Mouse (Mus musculus) heart, postnatal 4 days (tissue): ENCODE measurements around the gene Gjc2. TPM values are rescaled to one million over a fixed set of nuclear protein-coding genes. Genes with fewer than 3 reads are reported as not detected.

ENCODE experiments used
- DNase-seq: peaks from one replicate; pipeline ENCODE4 v3.0.0; 2021
- total RNA-seq, 2 experiments: library from RNA; stranded (reverse); gene quantifications; 2 replicates each; pipeline ENCODE4 v1.2.3; 2021

Gjc2 gene
- total RNA-seq, 2 experiments from 2014 or later: 0.70 to 0.79 TPM

GRCm38 (mm10) chr11:59161398-59161797 lies 21.6 kb downstream of the Gjc2 start:
- peak; percentile 70 for DNase-seq

- no peak for DNase-seq
Measured at GRCm38 (mm10) chr11:59159558-59159957, 23.5 kb downstream of the Gjc2 start.

GRCm38 (mm10) chr11:59159099-59159498 lies 23.9 kb downstream of the Gjc2 start:
- no peak for DNase-seq

- DNase-seq: no peak
Measured at GRCm38 (mm10) chr11:59155900-59156299, 27.1 kb downstream of the Gjc2 start.

GRCm38 (mm10) chr11:59154220-59154619 lies 28.8 kb downstream of the Gjc2 start:
- no peak for DNase-seq

GRCm38 (mm10) chr11:59151729-59152128 lies 31.3 kb downstream of the Gjc2 start:
- no peak for DNase-seq

- DNase-seq: no peak
Measured at GRCm38 (mm10) chr11:59149302-59149701, 33.7 kb downstream of the Gjc2 start.

- DNase-seq: no peak
Measured at GRCm38 (mm10) chr11:59142962-59143361, 40.1 kb downstream of the Gjc2 start.

GRCm38 (mm10) chr11:59141772-59142370 lies 41.1 kb downstream of the Gjc2 start:
- DNase-seq: no peak

- DNase-seq: peak; percentile 73
Measured at GRCm38 (mm10) chr11:59138537-59139486, 44.2 kb downstream of the Gjc2 start.

- peak; percentile 51 for DNase-seq
Measured at GRCm38 (mm10) chr11:59136994-59137706, 45.9 kb downstream of the Gjc2 start.

- DNase-seq: peak; percentile 36
Measured at GRCm38 (mm10) chr11:59135904-59136452, 47.0 kb downstream of the Gjc2 start, which contains the start of gene Obscn. Gene Obscn (minus strand): TSS chr11:59136402.

GRCm38 (mm10) chr11:59135051-59135820 lies 47.8 kb downstream of the Gjc2 start:
- no peak for DNase-seq

GRCm38 (mm10) chr11:59134373-59134997 lies 48.5 kb downstream of the Gjc2 start:
- DNase-seq: peak; percentile 47

- no peak for DNase-seq
Measured at GRCm38 (mm10) chr11:59132065-59132464, 50.9 kb downstream of the Gjc2 start.

- no peak for DNase-seq
Measured at GRCm38 (mm10) chr11:59131348-59131919, 51.6 kb downstream of the Gjc2 start.

- peak; percentile 69 for DNase-seq
Measured at GRCm38 (mm10) chr11:59130782-59131181, 52.2 kb downstream of the Gjc2 start.
